Comparison of ENCODE assay signal across 28 mouse cellular contexts in the genomic region with DNA sequence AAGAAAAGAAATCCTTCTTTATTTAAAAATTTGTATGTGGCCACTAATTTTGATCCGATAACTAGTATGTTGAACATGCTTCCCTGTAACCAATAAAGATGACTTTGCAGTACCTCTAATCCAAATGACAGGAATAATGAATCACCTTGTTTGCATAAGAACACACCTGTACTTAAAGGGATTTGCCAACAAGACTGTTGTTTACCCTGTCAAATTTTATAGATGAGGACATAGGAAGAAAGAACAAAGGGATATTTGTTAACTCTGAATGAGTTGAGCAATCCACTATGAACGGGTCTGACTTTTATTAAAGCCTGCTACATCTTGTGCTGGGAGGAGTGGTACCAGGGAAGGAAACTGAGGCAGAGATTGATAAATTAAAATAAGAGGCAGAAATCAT.
DNase-seq lines count a peak whose midpoint lies in the region; ATAC-seq and TF ChIP-seq lines count a peak whose summit lies in the region.
"Had no signal": no experiment of that assay in that cellular context is flagged by ENCODE, and none has a peak within 500 bp of the region (broad histone marks: within the 10 kb centered on the region; RNA-seq: fewer than 3 reads in every experiment).

No protein-coding gene starts in this region.

- H3K4me3 ChIP-seq in intestine, embryonic 15.5 days (replicated peaks): no peak overlapping the region
- H3K4me3 ChIP-seq in stomach, embryonic 14.5 days (ENCODE audit: low read depth, low read length): no peak overlapping the region
- no peak overlapping the region for H3K4me3 ChIP-seq in stomach, postnatal 0 days (ENCODE audit: low read depth, low read length)
- no peak overlapping the region for H3K4me3 ChIP-seq in liver, embryonic 12.5 days
- H3K4me3 ChIP-seq: embryonic facial prominence, embryonic 10.5 days; embryonic facial prominence, embryonic 13.5 days; erythroblast, embryonic 14.5 days; forebrain, embryonic 10.5 days; forebrain, embryonic 13.5 days; hindbrain, embryonic 12.5 days; hindbrain, embryonic 15.5 days had no signal

- peak; percentile 38 for TF ChIP-seq EP300 in stomach, postnatal 0 days (optimal IDR thresholded peaks at IDR 0.05)

- no peak for TF ChIP-seq CTCF in stomach, postnatal 0 days (IDR thresholded peaks at IDR 0.05; ENCODE audit: low read depth)

- H3K4me2 ChIP-seq in intestine, embryonic 15.5 days (replicated peaks): no peak overlapping the region
- no peak overlapping the region for H3K4me2 ChIP-seq in stomach, embryonic 14.5 days (replicated peaks; ENCODE audit: low read depth, low read length)
- no peak overlapping the region for H3K4me2 ChIP-seq in stomach, postnatal 0 days (replicated peaks; ENCODE audit: low read depth)
- H3K4me2 ChIP-seq in liver, embryonic 12.5 days: no peak overlapping the region
- H3K4me2 ChIP-seq: embryonic facial prominence, embryonic 13.5 days; forebrain, embryonic 13.5 days; heart, embryonic 11.5 days; hindbrain, embryonic 12.5 days; hindbrain, embryonic 15.5 days had no signal

- DNase-seq in gonadal fat pad, adult 2 months (ENCODE audit: low read depth): peak; percentile 84
- no peak for DNase-seq in stomach, postnatal 0 days (ENCODE audit: low spot score)
- DNase-seq in adrenal gland, adult (ENCODE audit: inconsistent age in 2 of 2, low spot score in 1 of 2): no peak
- no peak for DNase-seq in kidney, postnatal 25 days
- DNase-seq: adrenal gland, postnatal 10 days; adrenal gland, postnatal 36 days; cerebellum, adult 11 months; cerebellum, adult 2 months; cerebellum, adult 9-11 months; cerebellum, postnatal 25 days; embryo, embryonic 11 days; gastrocnemius, postnatal 10 days; gastrocnemius, postnatal 36 days; heart, adult 11 months had no signal

- 56% methylated on average over 2 of the region's 2 CpGs for WGBS in intestine, embryonic 15.5 days
- WGBS in stomach, embryonic 14.5 days: 52% methylated on average over 2 of the region's 2 CpGs
- 47% methylated on average over 2 of the region's 2 CpGs for WGBS in stomach, postnatal 0 days
- 61% methylated on average over 2 of the region's 2 CpGs for WGBS in liver, embryonic 12.5 days (ENCODE audit: insufficient replicate concordance)

- peak; percentile 79 for ATAC-seq in intestine, embryonic 15.5 days
- peak; percentile 72; the same call in 1 of the 2 replicates for ATAC-seq in stomach, embryonic 14.5 days (ENCODE audit: insufficient number of reproducible peaks, insufficient read depth, low FRiP score, low read depth)
- ATAC-seq in stomach, postnatal 0 days (ENCODE audit: low FRiP score, low TSS enrichment): peak; percentile 93
- ATAC-seq in liver, embryonic 12.5 days: no peak
- ATAC-seq: activated CD4-positive, CD25-positive, alpha-beta regulatory T cell, adult 4 months; CD4-positive, CD25-positive, alpha-beta regulatory T cell, adult 4 months; forebrain, embryonic 13.5 days; forebrain, embryonic 16.5 days had no signal

- no peak overlapping the region for H3K27ac ChIP-seq in intestine, embryonic 15.5 days
- no peak overlapping the region for H3K27ac ChIP-seq in stomach, embryonic 14.5 days (ENCODE audit: low read length)
- no peak overlapping the region for H3K27ac ChIP-seq in stomach, postnatal 0 days (replicated peaks)
- H3K27ac ChIP-seq in liver, embryonic 12.5 days: no peak overlapping the region
- H3K27ac ChIP-seq: embryonic facial prominence, embryonic 10.5 days; embryonic facial prominence, embryonic 13.5 days; forebrain, embryonic 10.5 days; forebrain, embryonic 13.5 days; hindbrain, embryonic 12.5 days; hindbrain, embryonic 15.5 days had no signal

- no peak overlapping the region for H3K9ac ChIP-seq in intestine, embryonic 15.5 days
- H3K9ac ChIP-seq in stomach, embryonic 14.5 days (replicated peaks; ENCODE audit: low read depth, low read length): no peak overlapping the region
- H3K9ac ChIP-seq in stomach, postnatal 0 days (ENCODE audit: low read length): no peak overlapping the region
- no peak overlapping the region for H3K9ac ChIP-seq in liver, embryonic 12.5 days
- H3K9ac ChIP-seq: embryonic facial prominence, embryonic 13.5 days; forebrain, embryonic 13.5 days; hindbrain, embryonic 12.5 days; hindbrain, embryonic 15.5 days had no signal

- H3K4me1 ChIP-seq in intestine, embryonic 15.5 days (replicated peaks): no peaks in the 10 kb centered on the region
- H3K4me1 ChIP-seq in stomach, embryonic 14.5 days (ENCODE audit: control insufficient read depth, insufficient read depth, low read length): no peaks in the 10 kb centered on the region
- H3K4me1 ChIP-seq in stomach, postnatal 0 days (replicated peaks; ENCODE audit: control insufficient read depth, insufficient read depth): no peaks in the 10 kb centered on the region
- no peaks in the 10 kb centered on the region for H3K4me1 ChIP-seq in liver, embryonic 12.5 days
- H3K4me1 ChIP-seq: embryonic facial prominence, embryonic 10.5 days; embryonic facial prominence, embryonic 13.5 days; hindbrain, embryonic 12.5 days had no signal

- H3K9me3 ChIP-seq in intestine, embryonic 15.5 days: no peaks in the 10 kb centered on the region
- no peaks in the 10 kb centered on the region for H3K9me3 ChIP-seq in stomach, embryonic 14.5 days (ENCODE audit: control insufficient read depth, low read depth, low read length)
- no peaks in the 10 kb centered on the region for H3K9me3 ChIP-seq in stomach, postnatal 0 days (ENCODE audit: control insufficient read depth, low read length)
- H3K9me3 ChIP-seq in liver, embryonic 12.5 days (replicated peaks): no peaks in the 10 kb centered on the region
- H3K9me3 ChIP-seq: embryonic facial prominence, embryonic 10.5 days; embryonic facial prominence, embryonic 13.5 days; forebrain, embryonic 10.5 days; forebrain, embryonic 13.5 days; hindbrain, embryonic 12.5 days; hindbrain, embryonic 15.5 days had no signal

- H3K36me3 ChIP-seq in intestine, embryonic 15.5 days: no peaks in the 10 kb centered on the region
- no peaks in the 10 kb centered on the region for H3K36me3 ChIP-seq in stomach, embryonic 14.5 days (ENCODE audit: control insufficient read depth, insufficient read depth, low read length)
- no peaks in the 10 kb centered on the region for H3K36me3 ChIP-seq in stomach, postnatal 0 days (ENCODE audit: control insufficient read depth, insufficient read depth, low read length)
- H3K36me3 ChIP-seq in liver, embryonic 12.5 days: no peaks in the 10 kb centered on the region
- H3K36me3 ChIP-seq: embryonic facial prominence, embryonic 10.5 days; embryonic facial prominence, embryonic 13.5 days; forebrain, embryonic 10.5 days; hindbrain, embryonic 12.5 days; hindbrain, embryonic 15.5 days had no signal

- H3K27me3 ChIP-seq in intestine, embryonic 15.5 days (replicated peaks): no peaks in the 10 kb centered on the region
- no peaks in the 10 kb centered on the region for H3K27me3 ChIP-seq in stomach, embryonic 14.5 days (ENCODE audit: control insufficient read depth, insufficient read depth, low read length)
- no peaks in the 10 kb centered on the region for H3K27me3 ChIP-seq in stomach, postnatal 0 days (ENCODE audit: control insufficient read depth, insufficient read depth, low read length)
- no peaks in the 10 kb centered on the region for H3K27me3 ChIP-seq in liver, embryonic 12.5 days (replicated peaks)
- H3K27me3 ChIP-seq: embryonic facial prominence, embryonic 13.5 days; forebrain, embryonic 13.5 days; hindbrain, embryonic 12.5 days; hindbrain, embryonic 15.5 days had no signal
